Mouse (Mus musculus) ovary, postnatal 14 days (tissue): ENCODE measurements around the gene Gm16181.

Experiments used
- DNase-seq: peaks from one replicate; pipeline ENCODE4 v3.0.0; 2022; ENCODE audit warnings: low spot score

The Gm16181 gene

GRCm38 (mm10) chr17:35220156-35220952 is at the start of gene Gm16181:
Gene Gm16181 (plus strand): TSS chr17:35220834.
- no peak for DNase-seq

- DNase-seq: no peak
These were observed 48.0 kb upstream of the Gm16181 start for GRCm38 (mm10) chr17:35172445-35173234.

- DNase-seq: no peak
These were observed 47.3 kb upstream of the Gm16181 start for GRCm38 (mm10) chr17:35173329-35173728.

GRCm38 (mm10) chr17:35174201-35174977 is 46.2 kb upstream of the Gm16181 start:
- DNase-seq: no peak

- no peak for DNase-seq
These were observed 45.3 kb upstream of the Gm16181 start for GRCm38 (mm10) chr17:35175382-35175781.

GRCm38 (mm10) chr17:35175968-35176367 is 44.7 kb upstream of the Gm16181 start, which contains the start of gene Aif1:
Gene Aif1 (minus strand): TSS chr17:35176068.
- DNase-seq: no peak

GRCm38 (mm10) chr17:35178528-35178927 is 42.1 kb upstream of the Gm16181 start:
- peak; percentile 62 for DNase-seq

- DNase-seq: no peak
These were observed 40.5 kb upstream of the Gm16181 start for GRCm38 (mm10) chr17:35180093-35180492.

- peak; percentile 55 for DNase-seq
These were observed 34.7 kb upstream of the Gm16181 start for GRCm38 (mm10) chr17:35185639-35186611.

GRCm38 (mm10) chr17:35186681-35187080 is 34.0 kb upstream of the Gm16181 start:
- DNase-seq: no peak

GRCm38 (mm10) chr17:35187345-35187744 is 33.3 kb upstream of the Gm16181 start:
- no peak for DNase-seq

GRCm38 (mm10) chr17:35187959-35188610 is 32.5 kb upstream of the Gm16181 start, which contains the start of gene Lst1:
Gene Lst1 (minus strand): TSS chr17:35188439.
- DNase-seq: no peak

- DNase-seq: no peak
These were observed 31.4 kb upstream of the Gm16181 start for GRCm38 (mm10) chr17:35189186-35189585.

- no peak for DNase-seq
These were observed 30.5 kb upstream of the Gm16181 start for GRCm38 (mm10) chr17:35190096-35190495.

- DNase-seq: no peak
These were observed 28.9 kb upstream of the Gm16181 start for GRCm38 (mm10) chr17:35191723-35192122.

GRCm38 (mm10) chr17:35192924-35193323 is 27.7 kb upstream of the Gm16181 start:
- no peak for DNase-seq

GRCm38 (mm10) chr17:35193881-35194843 is 26.5 kb upstream of the Gm16181 start, which contains the start of gene Ltb:
Gene Ltb (plus strand): TSS chr17:35194439.
- no peak for DNase-seq

GRCm38 (mm10) chr17:35194844-35195630 is 25.6 kb upstream of the Gm16181 start:
- no peak for DNase-seq
